Mouse (Mus musculus) lung, postnatal 0 days (tissue): Measurements from ENCODE around the gene Ldah.
A peak's percentile ranks its signal among the peaks of the same experiment; 100 is the strongest.

Experiments
- CTCF ChIP-seq: IDR thresholded peaks from 2 replicates; pipeline ENCODE4 v1.5.1; 2016; ENCODE audit warnings: antibody characterized with exemption, mild to moderate bottlenecking
- EP300 ChIP-seq: IDR thresholded peaks from 2 replicates; pipeline ENCODE4 v1.6.1; 2016; ENCODE audit warnings: antibody characterized with exemption, mild to moderate bottlenecking, control low read depth

GRCm38 (mm10) chr12:8329236-8329635, 121.3 kb downstream of the Ldah start:
- TF ChIP-seq CTCF (peak; percentile 36), EP300 (no peak)
